Mouse (Mus musculus) intestine, embryonic 16.5 days (tissue): ENCODE results near the gene Rtl8a. TPM values are rescaled to one million over a fixed set of nuclear protein-coding genes. Genes with fewer than 3 reads are reported as not detected.
A peak's percentile ranks its signal among the peaks of the same experiment; 100 is the strongest.
"Not testable (repeated sequence)": the region's sequence is repeated elsewhere in the genome, so short reads cannot be mapped to it uniquely, and the experiment has no call there.

ENCODE experiments used
- ATAC-seq: fragments of 200-750 bp; cut with Nextera tagmentation; 2 replicates; pipeline ENCODE4 v1.8.0; 2017; ENCODE audit warnings: moderate TSS enrichment, moderate library complexity
- H3K27ac ChIP-seq: fragments of 300-500 bp; sonication (generic); 2 replicates; pipeline ENCODE4 v1.5.1; 2014; ENCODE audit warnings: mild to moderate bottlenecking, low read length
- H3K27me3 ChIP-seq: fragments of 300-500 bp; sonication (generic); replicated peaks from 2 replicates; pipeline ENCODE4 v1.6.1; 2014; ENCODE audit warnings: low read length, control low read depth, mixed read lengths; ENCODE audit not compliant: control insufficient read depth, insufficient read depth
- H3K36me3 ChIP-seq: fragments of 300-500 bp; sonication (generic); 2 replicates; pipeline ENCODE4 v1.6.1; 2014; ENCODE audit warnings: low read length, control low read depth; ENCODE audit not compliant: control insufficient read depth, insufficient read depth
- H3K4me1 ChIP-seq: fragments of 300-500 bp; sonication (generic); 2 replicates; pipeline ENCODE4 v1.6.1; 2014; ENCODE audit warnings: low read length, control low read depth, mixed read lengths; ENCODE audit not compliant: control insufficient read depth, insufficient read depth
- H3K4me2 ChIP-seq: fragments of 300-500 bp; sonication (generic); 2 replicates; pipeline ENCODE4 v1.6.1; 2014; ENCODE audit warnings: low read depth, low read length, control low read depth
- H3K4me3 ChIP-seq: fragments of 300-500 bp; sonication (generic); 2 replicates; pipeline ENCODE4 v1.5.1; 2014; ENCODE audit warnings: mild to moderate bottlenecking, low read length
- H3K9ac ChIP-seq: fragments of 300-500 bp; sonication (generic); 2 replicates; pipeline ENCODE4 v1.6.1; 2014; ENCODE audit warnings: low read depth, low read length
- H3K9me3 ChIP-seq: fragments of 300-500 bp; sonication (generic); 2 replicates; pipeline ENCODE4 v1.6.1; 2016; ENCODE audit warnings: low read length, control low read depth; ENCODE audit not compliant: control insufficient read depth
- WGBS: fragments of 180-500 bp; shearing (Covaris S2); extraction: QIAGEN DNeasy Blood & Tissue Kit; methylation state at CpG from one replicate; pipeline ENCODE4 v1.1.7; 2014; 5-methylcytosine and 5-hydroxymethylcytosine counted together
- polyA plus RNA-seq: library from polyadenylated mRNA; unstranded; fragments of >200 nt; fragmentation: Nextera tagmentation; extraction: Ambion mirVana; gene quantifications from 2 replicates; pipeline ENCODE4 v1.2.1, GENCODE M21; 2015

Gene Rtl8a
- 43.8 and 44.8 TPM in 2 replicates for polyA plus RNA-seq

DNA sequence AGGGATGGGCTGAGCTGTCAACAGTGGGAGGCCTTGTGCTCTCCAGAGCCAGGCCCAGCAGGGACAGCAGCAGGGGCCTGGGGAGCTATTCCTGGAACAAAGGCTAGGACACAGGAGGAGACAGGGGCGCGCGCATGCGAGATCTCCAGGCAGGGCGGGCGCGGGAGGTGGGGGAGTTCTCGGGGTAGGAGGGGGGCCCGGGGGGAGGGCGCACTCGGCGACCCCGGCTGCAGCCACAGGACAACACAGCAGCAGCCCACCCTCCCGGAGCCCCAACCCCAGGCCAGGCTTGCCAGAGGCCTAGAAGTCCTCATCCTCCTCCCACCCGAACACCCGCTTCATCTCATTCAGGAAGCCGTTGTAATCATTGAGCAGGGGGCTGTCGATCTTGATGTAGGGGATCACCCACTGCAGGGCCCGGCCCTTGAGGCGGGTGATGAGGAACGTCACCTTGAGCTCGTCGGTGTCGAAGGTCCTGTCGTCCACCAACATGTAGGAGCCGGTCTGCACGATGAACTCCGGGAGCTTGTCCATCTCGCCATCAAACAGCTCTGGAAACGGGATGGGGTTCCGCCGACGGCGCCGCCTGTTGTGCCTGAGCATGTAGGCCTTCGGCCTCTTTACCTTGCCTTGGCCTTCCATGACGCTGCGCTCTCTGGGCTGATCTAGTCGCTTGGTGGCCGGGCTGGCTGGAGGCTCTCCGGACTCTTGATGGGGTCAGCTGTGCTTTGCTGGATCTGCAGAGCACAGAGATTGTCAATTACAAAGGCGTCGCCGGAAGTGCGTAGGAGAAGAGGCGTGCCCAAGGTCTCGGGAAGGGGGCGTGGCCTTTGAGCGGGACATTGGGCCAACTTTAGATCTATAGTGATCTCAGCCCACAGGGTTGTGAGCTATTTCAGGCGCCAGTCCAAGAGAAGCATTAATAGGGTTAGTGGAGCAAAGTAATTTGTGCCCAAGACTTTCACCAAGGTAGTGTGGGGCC lies at the start of gene Rtl8a:
Gene Rtl8a, minus strand, starts transcription at position 703 of the 982 bp plus-strand sequence.
- not testable (repeated sequence) for H3K27me3 ChIP-seq, H3K9ac ChIP-seq, H3K4me1 ChIP-seq, H3K36me3 ChIP-seq, H3K9me3 ChIP-seq
- ATAC-seq: peak; percentile 96
- Histone ChIP-seq H3K4me2 (peak within 1 kb of the TSS; percentile 40), H3K4me3 (peak within 1 kb of the TSS; percentile 36), H3K27ac (peak within 1 kb of the TSS; percentile 31; the same call in 1 of the 2 replicates)
- WGBS: 26% methylated on average over 12 of the region's 50 CpGs

DNA sequence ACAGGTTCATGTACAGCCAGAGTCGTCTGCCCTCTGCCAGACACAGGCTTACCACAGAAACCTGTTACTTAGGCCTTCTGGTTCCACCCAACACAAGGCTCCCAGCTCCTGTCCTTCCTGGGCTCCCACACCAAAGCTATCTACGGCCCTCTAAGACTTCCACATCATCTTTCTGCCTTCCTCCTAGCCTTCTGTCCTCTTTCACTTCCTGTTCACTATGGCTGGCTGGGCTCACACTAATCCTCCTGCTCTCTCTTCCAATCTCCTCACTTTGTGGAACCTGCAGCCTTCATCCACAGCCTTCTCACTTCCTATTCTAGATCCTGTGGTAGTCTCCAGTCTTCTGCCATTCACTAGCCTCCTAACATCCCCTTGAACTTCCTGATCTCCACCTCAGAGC lies 49.7 kb upstream of the Rtl8a start:
- Histone ChIP-seq H3K27ac (no peak overlapping the region), H3K4me3 (no peak overlapping the region), H3K9ac (no peak overlapping the region), H3K9me3 (no peaks in the 10 kb centered on the region), H3K4me2 (no peak overlapping the region), H3K4me1 (no peaks in the 10 kb centered on the region), H3K27me3 (no peaks in the 10 kb centered on the region), H3K36me3 (no peaks in the 10 kb centered on the region)
- no peak for ATAC-seq
- WGBS: 76% methylated on average over 2 of the region's 2 CpGs

GRCm38 (mm10) chrX:53692065-53692464 lies 48.6 kb upstream of the Rtl8a start:
- Histone ChIP-seq H3K4me3 (no peak overlapping the region), H3K9ac (no peak overlapping the region), H3K27me3 (no peaks in the 10 kb centered on the region), H3K27ac (no peak overlapping the region), H3K9me3 (no peaks in the 10 kb centered on the region), H3K36me3 (no peaks in the 10 kb centered on the region), H3K4me2 (no peak overlapping the region), H3K4me1 (no peaks in the 10 kb centered on the region)
- WGBS: 48% methylated on average over 2 of the region's 2 CpGs
- no peak for ATAC-seq

DNA sequence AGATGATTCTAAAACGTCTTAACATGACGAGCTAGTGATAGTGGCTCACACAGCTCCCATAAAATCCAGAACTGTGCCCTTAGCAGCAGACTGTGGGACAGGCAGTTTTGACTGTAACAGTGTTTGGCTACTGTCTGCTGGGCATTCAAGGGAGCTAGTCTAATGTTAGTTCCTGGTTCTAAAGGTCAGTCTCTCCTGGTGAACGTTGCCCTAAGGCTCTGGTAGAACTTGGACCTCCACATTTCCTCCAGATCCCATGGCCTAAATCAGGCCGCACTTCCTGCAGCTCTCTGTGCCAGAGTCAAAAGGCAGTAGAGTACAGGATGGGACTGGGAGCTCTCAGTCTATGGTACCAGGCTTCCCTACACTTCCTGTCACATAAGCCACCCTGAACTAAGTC lies 41.2 kb upstream of the Rtl8a start:
- peak; percentile 38; the same call in 1 of the 2 replicates for ATAC-seq
- H3K9me3 ChIP-seq, H3K4me1 ChIP-seq, H3K36me3 ChIP-seq, H3K27me3 ChIP-seq, H3K4me2 ChIP-seq, H3K27ac ChIP-seq, H3K4me3 ChIP-seq, H3K9ac ChIP-seq: not testable (repeated sequence)
- 74% methylated on average over 2 of the region's 4 CpGs for WGBS

DNA sequence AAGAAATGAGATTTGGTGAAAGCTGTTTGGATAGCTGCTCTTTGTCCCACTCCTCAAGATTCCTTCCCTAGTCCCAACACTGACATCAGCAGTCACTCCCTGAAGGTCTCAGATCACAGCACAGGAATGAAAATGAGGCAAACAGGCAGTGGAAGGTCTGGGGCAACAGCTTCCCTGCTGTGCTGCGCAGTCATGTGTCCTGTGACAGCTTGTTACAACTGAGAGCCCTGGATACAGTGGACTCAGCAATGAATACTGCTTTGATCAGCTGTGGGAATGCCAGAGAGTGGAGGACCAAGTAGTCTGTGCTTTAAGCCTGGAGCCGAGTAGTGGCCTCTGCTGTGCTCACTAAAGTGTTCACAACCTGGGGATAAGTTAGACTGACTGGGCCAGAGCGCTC lies 39.2 kb upstream of the Rtl8a start:
- not testable (repeated sequence) for H3K9ac ChIP-seq, H3K4me1 ChIP-seq, H3K27ac ChIP-seq, H3K9me3 ChIP-seq, H3K27me3 ChIP-seq, H3K4me2 ChIP-seq, H3K36me3 ChIP-seq, H3K4me3 ChIP-seq, ATAC-seq
- 58% methylated on average over 2 of the region's 3 CpGs for WGBS

GRCm38 (mm10) chrX:53676943-53677342 lies 33.5 kb upstream of the Rtl8a start:
- not testable (repeated sequence) for ATAC-seq, H3K4me3 ChIP-seq, H3K36me3 ChIP-seq, H3K27ac ChIP-seq, H3K9me3 ChIP-seq, H3K4me2 ChIP-seq, H3K4me1 ChIP-seq, H3K9ac ChIP-seq, H3K27me3 ChIP-seq
- 0% methylated on average over 1 of the region's 2 CpGs for WGBS

- peak; percentile 19; the same call in 1 of the 2 replicates for ATAC-seq
Measured at GRCm38 (mm10) chrX:53670696-53671095, 27.2 kb upstream of the Rtl8a start.

DNA sequence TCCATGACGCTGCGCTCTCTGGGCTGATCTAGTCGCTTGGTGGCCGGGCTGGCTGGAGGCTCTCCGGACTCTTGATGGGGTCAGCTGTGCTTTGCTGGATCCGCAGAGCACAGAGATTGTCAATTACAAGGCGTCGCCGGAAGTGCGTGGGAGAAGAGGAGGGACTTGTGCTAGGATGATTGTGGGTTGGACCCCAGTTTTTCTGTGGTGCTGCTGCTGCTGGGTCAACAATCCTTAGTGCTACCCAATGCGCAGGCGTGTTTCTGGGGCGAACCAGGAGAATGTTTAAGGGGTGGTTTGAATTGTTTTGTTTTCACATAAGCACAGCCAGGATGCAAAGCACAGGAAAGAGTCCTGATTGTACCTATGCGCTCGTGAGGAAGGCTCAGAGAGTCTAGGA lies 26.8 kb upstream of the Rtl8a start, which contains the start of gene Rtl8b:
Gene Rtl8b, minus strand, starts transcription at position 115 of the 400 bp plus-strand sequence.
- H3K27me3 ChIP-seq: no peaks in the 10 kb centered on the region
- peak; percentile 96 for ATAC-seq
- peak within 1 kb of the TSS; percentile 46; the same call in 1 of the 2 replicates for H3K4me2 ChIP-seq
- WGBS: 25% methylated on average over 10 of the region's 15 CpGs
- no peaks in the 10 kb centered on the region for H3K9me3 ChIP-seq
- peak within 1 kb of the TSS; percentile 35 for H3K4me3 ChIP-seq
- H3K9ac ChIP-seq: no peak within 1 kb of the TSS
- no peaks in the 10 kb centered on the region for H3K4me1 ChIP-seq
- no peak within 1 kb of the TSS; the same call in 1 of the 2 replicates for H3K27ac ChIP-seq
- no peaks in the 10 kb centered on the region for H3K36me3 ChIP-seq

More at GRCm38 (mm10) chrX:53670696-53671095, 27.2 kb upstream of the Rtl8a start:
- Histone ChIP-seq H3K4me3 (peak overlapping the region; percentile 35), H3K4me2 (peak overlapping the region; percentile 46; the same call in 1 of the 2 replicates)
- not testable (repeated sequence) for H3K9me3 ChIP-seq, H3K36me3 ChIP-seq, H3K4me1 ChIP-seq, H3K27me3 ChIP-seq, H3K9ac ChIP-seq, H3K27ac ChIP-seq
- WGBS: 16% methylated on average over 3 of the region's 4 CpGs

DNA sequence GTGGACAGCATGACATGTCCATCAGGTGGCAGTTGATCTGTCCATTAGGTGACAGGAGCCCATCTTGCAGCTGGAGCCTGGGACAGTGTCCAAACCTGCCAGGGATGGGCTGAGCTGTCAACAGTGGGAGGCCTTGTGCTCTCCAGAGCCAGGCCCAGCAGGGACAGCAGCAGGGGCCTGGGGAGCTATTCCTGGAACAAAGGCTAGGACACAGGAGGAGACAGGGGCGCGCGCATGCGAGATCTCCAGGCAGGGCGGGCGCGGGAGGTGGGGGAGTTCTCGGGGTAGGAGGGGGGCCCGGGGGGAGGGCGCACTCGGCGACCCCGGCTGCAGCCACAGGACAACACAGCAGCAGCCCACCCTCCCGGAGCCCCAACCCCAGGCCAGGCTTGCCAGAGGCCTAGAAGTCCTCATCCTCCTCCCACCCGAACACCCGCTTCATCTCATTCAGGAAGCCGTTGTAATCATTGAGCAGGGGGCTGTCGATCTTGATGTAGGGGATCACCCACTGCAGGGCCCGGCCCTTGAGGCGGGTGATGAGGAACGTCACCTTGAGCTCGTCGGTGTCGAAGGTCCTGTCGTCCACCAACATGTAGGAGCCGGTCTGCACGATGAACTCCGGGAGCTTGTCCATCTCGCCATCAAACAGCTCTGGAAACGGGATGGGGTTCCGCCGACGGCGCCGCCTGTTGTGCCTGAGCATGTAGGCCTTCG lies 26.2 kb upstream of the Rtl8a start:
- not testable (repeated sequence) for H3K9ac ChIP-seq, H3K27ac ChIP-seq, H3K36me3 ChIP-seq, H3K4me2 ChIP-seq, H3K9me3 ChIP-seq, H3K27me3 ChIP-seq, H3K4me1 ChIP-seq
- no CpG with 5 or more reads among the region's 36 CpGs for WGBS
- H3K4me3 ChIP-seq: peak overlapping the region; percentile 35
- peak; percentile 71 for ATAC-seq
